Mouse (Mus musculus) adrenal gland, postnatal 25 days (tissue): ENCODE data around the gene Agpat2. TPM values are rescaled to one million over a fixed set of nuclear protein-coding genes. Genes with fewer than 3 reads are reported as not detected.

Experiments used
- DNase-seq: peaks from one replicate; pipeline ENCODE4 v3.0.0; 2021; ENCODE audit warnings: mixed read lengths
- total RNA-seq: library from RNA; stranded (reverse); gene quantifications from 2 replicates; pipeline ENCODE4 v1.2.3, GENCODE M21; 2021

The Agpat2 gene
- total RNA-seq, 1 experiment from 2014 or later, result 290 TPM

GRCm38 (mm10) chr2:26595725-26596435 lies 8.3 kb downstream of the Agpat2 start:
- DNase-seq, result no peak

GRCm38 (mm10) chr2:26594934-26595724 lies 9.1 kb downstream of the Agpat2 start:
- DNase-seq, result no peak

- no peak for DNase-seq
These were observed 9.7 kb downstream of the Agpat2 start for GRCm38 (mm10) chr2:26594461-26594933.

DNA sequence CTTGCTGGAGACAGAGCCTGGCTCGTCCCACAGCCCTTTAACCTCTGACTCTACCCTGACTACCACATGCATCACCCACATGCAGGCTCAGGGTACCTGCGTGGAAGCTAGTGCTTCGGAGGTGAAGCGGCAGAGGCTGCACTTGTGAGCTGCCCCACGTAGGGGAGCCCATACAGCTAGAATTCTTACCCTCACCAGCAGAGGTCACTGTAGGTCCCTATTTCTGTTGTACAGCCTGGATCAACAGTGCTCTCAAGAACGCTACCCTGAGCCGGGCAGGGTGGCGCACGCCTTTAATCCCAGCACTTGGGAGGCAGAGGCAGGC lies 10.2 kb downstream of the Agpat2 start:
- no peak for DNase-seq

GRCm38 (mm10) chr2:26593211-26594021 lies 10.8 kb downstream of the Agpat2 start:
- no peak for DNase-seq

GRCm38 (mm10) chr2:26591416-26591815 lies 12.8 kb downstream of the Agpat2 start:
- DNase-seq, result no peak

DNA sequence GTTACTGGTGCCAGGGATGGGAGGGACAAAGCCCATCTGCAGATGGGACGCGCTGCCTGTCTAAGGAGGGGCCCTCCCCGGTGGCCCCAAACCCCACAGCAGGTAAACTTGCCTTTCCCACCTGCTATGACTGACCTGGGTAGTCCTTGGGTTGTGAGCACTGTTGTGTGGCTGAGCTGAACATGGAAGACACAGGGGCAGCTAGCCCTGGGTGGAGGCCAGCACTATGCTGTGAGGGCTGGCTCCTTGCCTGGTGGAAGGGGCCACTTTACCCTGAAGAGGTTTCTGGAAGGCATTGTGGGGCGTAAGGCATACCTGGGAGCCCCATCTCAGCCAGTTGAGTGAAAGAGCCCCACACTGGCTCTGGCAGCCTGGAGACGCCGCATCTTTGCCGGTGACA lies 13.3 kb downstream of the Agpat2 start:
- DNase-seq, result no peak

GRCm38 (mm10) chr2:26590282-26590681 lies 13.9 kb downstream of the Agpat2 start:
- no peak for DNase-seq

- no peak for DNase-seq
These were observed 14.9 kb downstream of the Agpat2 start for GRCm38 (mm10) chr2:26589284-26589683.

- no peak for DNase-seq
These were observed 15.6 kb downstream of the Agpat2 start for GRCm38 (mm10) chr2:26588573-26588972.

DNA sequence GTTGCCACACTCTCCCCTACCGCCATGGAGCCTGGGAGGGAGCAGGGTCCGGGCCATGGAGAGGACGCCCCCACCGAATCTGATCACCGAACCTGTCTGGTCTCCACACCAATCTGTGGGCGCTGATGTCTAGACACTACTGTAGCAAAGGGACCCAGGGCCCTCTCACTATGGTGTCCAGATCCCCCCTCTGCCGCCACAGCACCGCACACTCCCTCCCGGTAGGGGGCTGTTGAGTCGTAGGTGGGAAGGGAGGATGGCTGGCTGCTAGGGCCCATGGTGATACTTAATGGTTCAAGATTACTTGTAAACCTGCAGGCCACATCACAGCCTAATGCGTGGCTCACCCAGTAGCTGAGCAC lies 17.2 kb downstream of the Agpat2 start:
- no peak for DNase-seq

DNA sequence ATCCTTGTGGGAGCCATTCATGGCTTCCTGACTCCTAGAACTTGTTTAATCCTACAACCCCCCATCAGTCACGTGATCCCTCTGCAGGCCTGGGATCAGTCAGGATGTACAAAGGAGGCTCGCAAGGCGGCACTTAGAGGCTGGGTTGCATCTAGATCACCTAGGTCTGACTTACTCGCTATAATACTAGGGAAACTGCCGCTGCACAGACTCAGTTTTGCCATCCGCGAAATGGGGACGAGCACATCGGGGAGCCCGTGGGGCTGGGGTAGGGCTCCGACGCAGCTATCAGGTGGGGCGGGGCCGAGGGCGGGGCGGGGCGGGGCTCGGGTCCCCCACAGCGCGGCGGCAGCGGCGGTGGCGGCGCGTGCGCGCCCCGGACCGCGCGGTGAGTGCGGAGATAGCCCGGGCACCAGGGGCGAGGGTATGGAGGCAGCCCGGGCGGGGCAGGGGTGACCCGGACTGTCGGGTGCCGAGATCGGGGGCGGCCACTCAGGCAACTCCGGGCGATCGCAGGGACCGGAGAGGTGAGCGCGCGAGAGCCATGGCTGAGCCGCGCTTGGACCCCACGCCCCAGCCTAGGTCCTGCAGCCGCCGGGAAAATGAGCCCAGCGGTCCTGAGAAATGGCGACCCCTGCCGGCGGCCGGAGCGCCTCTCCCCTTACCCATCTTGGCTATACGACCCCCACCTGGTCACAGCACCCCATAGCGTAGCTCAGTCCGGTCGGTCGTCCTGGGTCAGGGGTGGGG lies 17.7 kb downstream of the Agpat2 start, which contains the start of gene Gm20532:
Gene Gm20532, plus strand, starts transcription at position 346 of the 750 bp plus-strand sequence.
- peak; percentile 72 for DNase-seq

GRCm38 (mm10) chr2:26585713-26586112 lies 18.5 kb downstream of the Agpat2 start:
- no peak for DNase-seq

DNA sequence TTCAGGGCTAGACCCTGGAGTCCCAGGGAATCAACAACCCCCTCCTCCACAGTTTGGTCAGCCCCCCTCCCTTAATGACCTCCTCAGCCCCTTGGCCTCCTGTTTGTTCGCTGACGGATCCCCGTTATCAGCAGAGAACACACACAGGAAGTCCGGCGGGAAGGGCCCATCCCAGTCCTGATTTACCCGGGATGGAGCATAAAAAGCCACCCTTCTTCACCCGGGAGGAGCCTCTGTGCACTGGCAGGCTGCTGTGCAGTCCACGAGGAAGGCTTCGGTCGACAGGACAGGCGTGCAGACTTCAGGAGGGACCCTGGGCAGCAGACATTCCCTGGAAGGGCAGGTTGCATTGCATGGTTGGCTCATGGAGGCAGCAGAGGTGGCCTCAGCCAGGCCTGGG lies 20.6 kb downstream of the Agpat2 start:
- DNase-seq, result peak; percentile 65

GRCm38 (mm10) chr2:26582741-26583140 lies 21.5 kb downstream of the Agpat2 start:
- no peak for DNase-seq

DNA sequence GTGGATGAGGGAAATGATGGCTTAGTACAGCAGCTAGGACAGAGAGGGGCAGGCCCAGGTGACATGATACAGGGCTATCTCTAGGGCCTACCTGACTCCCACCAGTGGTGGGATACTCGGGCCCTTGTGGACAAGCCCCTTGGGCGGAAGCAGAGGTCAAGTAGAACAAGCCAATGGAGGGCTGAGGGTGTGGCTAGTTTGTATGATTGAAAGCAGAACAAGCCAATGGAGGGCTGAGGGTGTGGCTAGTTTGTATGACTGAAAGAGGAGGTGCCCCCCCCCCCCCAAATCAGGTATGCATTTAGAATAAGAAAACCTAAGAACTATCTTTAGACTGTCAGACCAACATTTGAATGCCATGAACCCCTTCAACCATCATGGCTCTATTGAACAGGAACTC lies 22.0 kb downstream of the Agpat2 start:
- no peak for DNase-seq

DNA sequence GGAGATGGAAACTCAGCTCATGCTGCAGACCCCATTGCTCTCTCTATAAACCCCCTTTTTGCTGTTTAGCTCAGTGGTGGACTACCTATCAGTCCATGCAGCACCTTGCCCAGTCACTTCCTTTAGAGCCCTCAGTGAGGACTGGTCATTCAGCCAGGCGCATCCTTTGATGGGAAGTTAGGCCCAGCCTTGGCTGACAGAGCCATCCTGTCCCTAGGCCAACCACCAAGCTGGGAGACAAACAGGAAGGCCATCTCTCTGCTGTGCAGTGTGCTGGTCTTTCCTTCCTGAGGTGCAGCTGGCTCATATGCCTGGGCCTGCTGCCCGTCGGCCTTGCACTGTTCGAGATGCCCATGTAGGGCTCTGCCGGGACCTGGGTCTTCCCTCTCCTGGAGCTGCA lies 23.5 kb downstream of the Agpat2 start:
- DNase-seq, result no peak

GRCm38 (mm10) chr2:26579714-26580113 lies 24.5 kb downstream of the Agpat2 start, which contains the start of gene Egfl7:
Gene Egfl7 (plus strand): TSS chr2:26580014.
- no peak for DNase-seq

GRCm38 (mm10) chr2:26578369-26578768 lies 25.8 kb downstream of the Agpat2 start:
- no peak for DNase-seq

GRCm38 (mm10) chr2:26576462-26576861 lies 27.8 kb downstream of the Agpat2 start:
- DNase-seq, result no peak

DNA sequence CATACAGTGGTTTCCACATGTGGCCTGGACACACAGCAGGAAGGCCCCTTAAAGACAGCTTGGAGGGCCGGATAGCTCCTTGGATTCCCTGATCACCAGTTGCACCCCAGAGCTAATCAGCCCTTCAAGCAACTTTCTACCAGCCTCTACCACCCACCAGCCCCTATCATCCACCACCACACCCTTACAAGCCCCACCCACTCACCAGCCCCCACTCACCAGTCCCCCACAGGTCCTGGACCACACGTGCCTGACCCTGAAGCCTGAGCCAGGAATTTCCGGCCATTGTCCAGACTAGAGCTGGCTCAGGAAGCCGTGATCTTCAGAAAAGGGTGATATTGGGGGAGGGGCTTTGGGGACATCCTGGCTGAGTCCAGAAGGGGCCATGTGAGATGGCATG lies 28.4 kb downstream of the Agpat2 start:
- DNase-seq, result no peak

DNA sequence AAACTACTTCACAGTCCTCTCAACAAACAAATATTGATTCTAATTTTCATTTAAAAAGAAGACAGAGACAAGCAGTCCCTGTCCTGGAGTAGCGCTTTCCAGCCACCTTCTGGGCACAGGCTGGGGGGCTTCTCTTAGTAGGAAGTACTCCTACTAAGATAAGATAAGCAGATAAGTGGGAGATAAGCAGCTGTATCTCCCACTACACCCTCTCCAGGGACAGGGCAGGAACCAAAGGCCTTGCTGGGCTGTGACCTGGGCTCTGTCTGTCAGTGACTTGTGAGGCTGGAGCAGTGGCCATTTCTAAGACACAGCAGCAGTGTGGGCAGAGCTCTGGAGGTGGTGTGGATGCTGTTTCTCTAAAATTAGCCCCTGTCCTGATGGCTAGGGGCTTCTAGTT lies 28.8 kb downstream of the Agpat2 start:
- no peak for DNase-seq
